Mouse (Mus musculus) ES-Bruce4 (cell line): ENCODE data around the gene Lingo3.

Source experiments
- CTCF ChIP-seq: IDR thresholded peaks from one replicate; pipeline ENCODE4 v1.8.1; 2011; ENCODE audit warnings: low read depth, low read length
- POLR2A ChIP-seq: IDR thresholded peaks from one replicate; pipeline ENCODE4 v1.8.1; 2011; ENCODE audit warnings: low read length; ENCODE audit not compliant: insufficient read depth

DNA sequence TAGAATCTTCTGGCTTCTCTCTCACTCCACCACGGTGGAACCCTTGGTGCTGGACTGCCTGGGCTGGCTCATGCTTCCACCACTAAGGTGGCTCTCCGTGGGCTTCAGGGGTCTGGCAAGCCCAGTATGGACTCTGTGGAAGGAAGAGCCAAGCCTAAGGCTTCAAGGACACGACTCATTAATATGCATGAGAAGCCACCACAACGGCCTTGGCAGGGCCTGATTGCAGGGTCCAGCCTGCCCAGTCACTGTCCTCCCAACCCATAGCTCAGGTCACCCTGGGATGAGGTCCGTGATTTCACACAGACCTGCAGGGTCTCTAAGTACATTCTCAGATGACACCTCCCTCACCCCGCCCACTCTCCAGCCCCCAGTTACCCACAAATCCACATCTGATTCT, 4.0 kb downstream of the Lingo3 start:
- TF ChIP-seq CTCF (no peak), POLR2A (no peak)
